Mouse (Mus musculus): ENCODE data around the gene Zcchc17. TPM values are rescaled to one million over a fixed set of nuclear protein-coding genes. Genes with fewer than 3 reads are reported as not detected.

Zcchc17 gene
- polyA plus RNA-seq, 1 experiment from 2014 or later = 47.9 TPM

DNA sequence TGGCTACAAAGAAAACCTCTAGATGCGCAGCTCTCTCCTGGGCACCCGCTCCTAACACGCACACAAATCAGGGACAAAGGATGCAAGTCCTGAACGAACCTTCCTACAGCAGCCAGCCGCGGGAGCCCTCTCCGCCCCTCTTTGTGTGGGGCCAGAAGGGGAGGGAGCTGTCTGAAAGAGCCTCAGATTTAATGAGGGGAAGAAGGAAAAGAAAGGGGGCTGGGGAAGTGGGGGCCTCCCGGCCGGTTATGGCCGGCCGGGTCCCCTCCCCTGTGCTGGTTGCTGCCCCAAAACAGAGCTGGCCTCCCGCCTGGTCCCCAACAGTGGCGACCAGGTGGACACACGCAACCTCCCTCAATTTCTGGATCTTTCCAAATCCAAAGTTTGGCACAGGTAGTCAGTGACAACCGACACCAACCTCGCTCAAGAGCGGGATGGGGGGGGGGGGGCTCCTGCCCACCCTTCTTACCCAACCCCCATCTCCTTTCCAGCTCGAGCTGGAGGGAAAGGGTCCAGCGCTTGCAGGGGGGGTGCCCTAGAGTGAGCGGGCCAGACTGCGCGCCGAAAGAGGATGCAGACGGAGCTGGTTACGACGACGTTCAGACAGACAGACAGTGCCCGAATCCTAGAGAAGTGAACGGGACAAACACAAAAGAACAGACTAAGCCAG lies 85.3 kb downstream of the Zcchc17 start:
- Histone ChIP-seq H3K4me3 (ENCODE audit: control insufficient read depth in 1 of 2, insufficient read depth in 1 of 2, low read depth in 1 of 2, low read length in 2 of 2) (peak overlapping the region; percentile 57), H3K27me3 (ENCODE audit: control insufficient read depth, insufficient read depth, low read length) (peaks cover 84% of the 10 kb centered on the region), H3K27ac (replicated peaks in 1 of 2; ENCODE audit: control insufficient read depth in 1 of 2, insufficient read depth in 1 of 2, low read depth in 2 of 2, low read length in 2 of 2) (peak overlapping the region; percentile 47 to 50; a peak in 3 of 4 replicates), H3K9me3 (ENCODE audit: control insufficient read depth, low read length) (no peaks in the 10 kb centered on the region), H3K9ac (ENCODE audit: low read length) (peak overlapping the region; percentile 68), H3K36me3 (ENCODE audit: control insufficient read depth, insufficient read depth, low read length) (no peaks in the 10 kb centered on the region), H3K4me2 (ENCODE audit: low read length) (peak overlapping the region; percentile 95), H3K4me1 (ENCODE audit: control insufficient read depth in 2 of 2, insufficient read depth in 2 of 2, low read length in 2 of 2) (peaks cover 12 to 19% of the 10 kb centered on the region in 2 experiments; a peak in 3 of 4 replicates)
- 3% methylated on average over 29 of the region's 29 CpGs for WGBS
- ATAC-seq (ENCODE audit: insufficient number of reproducible peaks, insufficient read depth, low FRiP score, low read depth) = no peak; the same call in 1 of the 2 replicates

DNA sequence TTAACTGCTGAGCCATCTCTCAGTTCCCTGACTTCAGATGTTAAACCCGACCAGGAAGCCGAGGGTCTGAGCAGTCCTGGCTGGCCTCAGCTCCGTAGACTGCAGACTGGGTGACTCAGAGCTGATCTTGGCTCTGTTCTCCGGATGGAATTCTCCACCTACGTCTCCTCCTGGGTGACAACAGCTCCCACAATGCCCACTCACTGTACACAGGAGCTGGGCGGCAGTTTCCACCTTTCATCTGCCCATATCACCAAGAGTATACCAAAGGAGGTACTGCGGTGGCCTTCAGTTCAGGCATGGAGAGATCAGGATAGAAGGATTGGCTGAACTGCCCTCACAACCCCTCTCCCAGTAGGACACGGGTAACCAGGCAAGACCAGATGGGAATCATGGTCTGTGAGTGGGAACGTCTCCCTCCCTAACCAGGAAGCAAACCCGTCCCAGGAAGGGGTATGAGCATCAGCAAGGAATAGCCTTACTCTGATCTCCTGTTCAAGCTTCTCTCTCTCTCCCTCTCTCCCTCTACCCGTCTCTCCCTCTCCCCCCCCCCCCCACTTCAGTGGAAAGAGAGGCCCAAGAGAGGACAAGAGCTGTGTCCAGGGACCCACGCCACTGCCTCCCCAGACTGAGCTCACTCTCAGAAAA lies 85.9 kb downstream of the Zcchc17 start:
- peaks cover 78% of the 10 kb centered on the region for H3K27me3 ChIP-seq (ENCODE audit: control insufficient read depth, insufficient read depth, low read length)
- H3K9me3 ChIP-seq (ENCODE audit: control insufficient read depth, low read length) = no peaks in the 10 kb centered on the region
- ATAC-seq (ENCODE audit: insufficient number of reproducible peaks, insufficient read depth, low FRiP score, low read depth) = no peak; the same call in 1 of the 2 replicates
- peak overlapping the region; percentile 95 for H3K4me2 ChIP-seq (ENCODE audit: low read length)
- no peaks in the 10 kb centered on the region for H3K36me3 ChIP-seq (ENCODE audit: control insufficient read depth, insufficient read depth, low read length)
- H3K27ac ChIP-seq (replicated peaks in 1 of 2; ENCODE audit: control insufficient read depth in 1 of 2, insufficient read depth in 1 of 2, low read depth in 2 of 2, low read length in 2 of 2) = peak overlapping the region; percentile 47 to 50; a peak in 3 of 4 replicates
- WGBS = 10% methylated on average over 11 of the region's 12 CpGs
- H3K4me1 ChIP-seq (ENCODE audit: control insufficient read depth in 2 of 2, insufficient read depth in 2 of 2, low read length in 2 of 2) = peaks cover 12 to 19% of the 10 kb centered on the region in 2 experiments; a peak in 3 of 4 replicates
- H3K4me3 ChIP-seq (ENCODE audit: control insufficient read depth in 1 of 2, insufficient read depth in 1 of 2, low read depth in 1 of 2, low read length in 2 of 2) = peak overlapping the region; percentile 57
- H3K9ac ChIP-seq (ENCODE audit: low read length) = peak overlapping the region; percentile 68

DNA sequence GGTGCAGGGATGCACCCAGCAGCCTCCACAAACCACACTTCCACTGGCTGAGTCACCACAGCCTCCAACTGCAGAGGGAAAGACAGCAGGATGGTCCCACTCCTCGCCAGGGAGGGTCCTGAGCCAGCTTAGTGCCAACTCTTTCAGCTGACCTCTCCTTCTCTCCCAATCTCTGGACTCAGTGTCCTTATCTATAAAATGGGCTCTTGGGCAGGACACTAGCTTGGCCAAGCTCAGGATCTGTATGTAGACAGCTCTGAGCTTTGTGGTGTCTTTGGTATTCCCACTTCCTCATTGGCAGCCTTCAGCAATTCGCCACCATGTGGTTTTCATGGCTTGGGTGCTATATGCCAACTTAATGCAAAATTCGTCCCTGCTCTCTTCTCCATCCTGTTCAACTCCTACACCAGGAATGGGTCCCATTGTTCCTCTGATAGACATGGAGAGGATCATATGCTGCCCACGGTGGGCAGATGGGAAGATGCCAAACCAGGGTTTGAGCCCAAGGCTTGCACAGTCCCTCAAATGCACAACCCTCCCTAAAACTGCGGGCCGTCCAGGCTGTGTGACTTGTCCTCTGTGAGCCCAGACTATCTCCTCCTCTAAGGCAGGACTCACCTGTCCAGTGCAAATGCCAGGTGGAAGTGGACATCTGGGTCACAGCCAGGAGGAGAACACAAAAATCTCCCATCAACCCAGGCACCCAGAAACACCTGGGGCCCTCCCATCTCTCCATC lies 89.0 kb downstream of the Zcchc17 start:
- no peaks in the 10 kb centered on the region for H3K36me3 ChIP-seq (ENCODE audit: control insufficient read depth, insufficient read depth, low read length)
- H3K4me2 ChIP-seq (ENCODE audit: low read length) = no peak overlapping the region
- ATAC-seq (ENCODE audit: insufficient number of reproducible peaks, insufficient read depth, low FRiP score, low read depth) = no peak
- 79% methylated on average over 6 of the region's 6 CpGs for WGBS
- H3K9ac ChIP-seq (ENCODE audit: low read length) = no peak overlapping the region
- H3K27me3 ChIP-seq (ENCODE audit: control insufficient read depth, insufficient read depth, low read length) = peaks cover 49% of the 10 kb centered on the region
- no peak overlapping the region for H3K27ac ChIP-seq (replicated peaks in 1 of 2; ENCODE audit: control insufficient read depth in 1 of 2, insufficient read depth in 1 of 2, low read depth in 2 of 2, low read length in 2 of 2)
- H3K4me3 ChIP-seq (ENCODE audit: control insufficient read depth in 1 of 2, insufficient read depth in 1 of 2, low read depth in 1 of 2, low read length in 2 of 2) = no peak overlapping the region
- no peaks in the 10 kb centered on the region for H3K9me3 ChIP-seq (ENCODE audit: control insufficient read depth, low read length)
- H3K4me1 ChIP-seq (ENCODE audit: control insufficient read depth in 2 of 2, insufficient read depth in 2 of 2, low read length in 2 of 2) = peaks cover 16 to 19% of the 10 kb centered on the region in 2 experiments

DNA sequence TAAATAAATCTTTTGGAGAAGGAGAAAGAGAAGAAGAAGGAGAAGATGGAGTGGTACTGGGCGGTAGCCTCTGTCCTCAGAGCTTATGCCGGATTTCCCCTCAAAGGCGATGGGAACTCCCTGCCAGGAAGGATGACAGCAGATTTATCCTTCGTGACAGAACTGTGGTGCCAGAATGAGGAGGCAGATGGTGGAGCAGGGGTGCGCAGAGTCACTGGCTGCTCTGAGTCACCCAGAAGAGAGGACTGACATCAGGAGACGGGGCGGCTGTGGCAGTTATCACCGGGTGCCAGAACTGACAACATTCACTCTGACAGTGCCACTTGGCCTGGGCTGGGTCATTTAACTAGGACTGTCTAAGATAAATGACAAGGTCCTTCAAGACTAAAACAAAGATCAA lies 89.7 kb downstream of the Zcchc17 start:
- no peak overlapping the region for H3K4me3 ChIP-seq (ENCODE audit: control insufficient read depth in 1 of 2, insufficient read depth in 1 of 2, low read depth in 1 of 2, low read length in 2 of 2)
- peaks cover 45% of the 10 kb centered on the region for H3K27me3 ChIP-seq (ENCODE audit: control insufficient read depth, insufficient read depth, low read length)
- no peak for ATAC-seq (ENCODE audit: insufficient number of reproducible peaks, insufficient read depth, low FRiP score, low read depth)
- peaks cover 16% of the 10 kb centered on the region in 2 experiments for H3K4me1 ChIP-seq (ENCODE audit: control insufficient read depth in 2 of 2, insufficient read depth in 2 of 2, low read length in 2 of 2)
- H3K9ac ChIP-seq (ENCODE audit: low read length) = no peak overlapping the region
- 58% methylated on average over 8 of the region's 8 CpGs for WGBS
- no peaks in the 10 kb centered on the region for H3K36me3 ChIP-seq (ENCODE audit: control insufficient read depth, insufficient read depth, low read length)
- H3K9me3 ChIP-seq (ENCODE audit: control insufficient read depth, low read length) = no peaks in the 10 kb centered on the region
- H3K4me2 ChIP-seq (ENCODE audit: low read length) = no peak overlapping the region
- no peak overlapping the region for H3K27ac ChIP-seq (replicated peaks in 1 of 2; ENCODE audit: control insufficient read depth in 1 of 2, insufficient read depth in 1 of 2, low read depth in 2 of 2, low read length in 2 of 2)

DNA sequence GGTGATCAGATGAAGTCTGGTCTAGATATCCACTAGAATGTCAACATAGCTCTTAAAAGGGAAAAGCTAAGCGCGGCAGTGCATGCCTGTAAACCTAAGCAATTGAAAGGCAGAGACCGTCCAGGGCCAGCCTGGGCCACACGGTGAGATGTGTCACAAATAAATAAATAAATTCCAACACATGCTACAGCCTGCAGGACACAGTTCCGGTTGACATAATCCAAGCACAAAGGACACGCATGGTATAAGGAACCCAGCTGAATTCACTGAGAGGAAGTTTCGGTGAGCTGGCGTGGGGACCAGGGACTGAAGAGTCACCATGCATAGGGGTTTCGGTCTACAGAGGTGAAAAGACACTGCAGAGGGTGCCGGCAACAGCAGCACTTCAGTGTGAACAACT lies 91.0 kb downstream of the Zcchc17 start:
- no peaks in the 10 kb centered on the region for H3K36me3 ChIP-seq (ENCODE audit: control insufficient read depth, insufficient read depth, low read length)
- H3K4me1 ChIP-seq (ENCODE audit: control insufficient read depth in 2 of 2, insufficient read depth in 2 of 2, low read length in 2 of 2) = peaks cover 5 to 7% of the 10 kb centered on the region in 2 experiments; a peak in 3 of 4 replicates
- H3K9ac ChIP-seq (ENCODE audit: low read length) = no peak overlapping the region
- H3K9me3 ChIP-seq (ENCODE audit: control insufficient read depth, low read length) = no peaks in the 10 kb centered on the region
- H3K27me3 ChIP-seq (ENCODE audit: control insufficient read depth, insufficient read depth, low read length) = peaks cover 42% of the 10 kb centered on the region
- 84% methylated on average over 10 of the region's 10 CpGs for WGBS
- H3K27ac ChIP-seq (replicated peaks in 1 of 2; ENCODE audit: control insufficient read depth in 1 of 2, insufficient read depth in 1 of 2, low read depth in 2 of 2, low read length in 2 of 2) = no peak overlapping the region
- H3K4me3 ChIP-seq (ENCODE audit: control insufficient read depth in 1 of 2, insufficient read depth in 1 of 2, low read depth in 1 of 2, low read length in 2 of 2) = no peak overlapping the region
- no peak overlapping the region for H3K4me2 ChIP-seq (ENCODE audit: low read length)
- no peak for ATAC-seq (ENCODE audit: insufficient number of reproducible peaks, insufficient read depth, low FRiP score, low read depth)

DNA sequence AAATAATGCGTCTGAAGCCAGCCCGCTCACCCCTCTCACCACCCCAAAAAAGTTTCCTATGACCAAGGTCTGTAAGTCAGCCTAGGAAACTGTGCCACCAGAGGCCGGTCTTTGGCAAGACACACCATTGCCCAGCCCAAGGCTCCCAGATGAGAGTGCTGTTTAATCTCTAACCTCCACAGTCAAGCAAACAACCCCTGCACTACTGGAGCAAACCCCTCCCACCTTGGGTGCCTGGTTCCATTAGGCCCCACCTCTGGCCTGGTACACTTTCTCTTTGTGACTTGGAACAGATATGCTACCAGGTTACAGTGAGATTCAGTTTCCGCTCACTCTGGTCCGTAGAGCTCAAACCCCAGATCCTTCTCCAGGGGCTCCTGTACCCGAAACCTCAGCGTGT lies 92.7 kb downstream of the Zcchc17 start:
- Histone ChIP-seq H3K4me2 (ENCODE audit: low read length) (no peak overlapping the region), H3K9me3 (ENCODE audit: control insufficient read depth, low read length) (no peaks in the 10 kb centered on the region), H3K9ac (ENCODE audit: low read length) (no peak overlapping the region), H3K4me3 (ENCODE audit: control insufficient read depth in 1 of 2, insufficient read depth in 1 of 2, low read depth in 1 of 2, low read length in 2 of 2) (no peak overlapping the region), H3K27me3 (ENCODE audit: control insufficient read depth, insufficient read depth, low read length) (peaks cover 26% of the 10 kb centered on the region), H3K36me3 (ENCODE audit: control insufficient read depth, insufficient read depth, low read length) (no peaks in the 10 kb centered on the region), H3K4me1 (ENCODE audit: control insufficient read depth in 2 of 2, insufficient read depth in 2 of 2, low read length in 2 of 2) (peaks cover 0 to 4% of the 10 kb centered on the region in 2 experiments; a peak in 1 of 4 replicates), H3K27ac (replicated peaks in 1 of 2; ENCODE audit: control insufficient read depth in 1 of 2, insufficient read depth in 1 of 2, low read depth in 2 of 2, low read length in 2 of 2) (no peak overlapping the region)
- 82% methylated on average over 7 of the region's 7 CpGs for WGBS
- ATAC-seq (ENCODE audit: insufficient number of reproducible peaks, insufficient read depth, low FRiP score, low read depth) = no peak

DNA sequence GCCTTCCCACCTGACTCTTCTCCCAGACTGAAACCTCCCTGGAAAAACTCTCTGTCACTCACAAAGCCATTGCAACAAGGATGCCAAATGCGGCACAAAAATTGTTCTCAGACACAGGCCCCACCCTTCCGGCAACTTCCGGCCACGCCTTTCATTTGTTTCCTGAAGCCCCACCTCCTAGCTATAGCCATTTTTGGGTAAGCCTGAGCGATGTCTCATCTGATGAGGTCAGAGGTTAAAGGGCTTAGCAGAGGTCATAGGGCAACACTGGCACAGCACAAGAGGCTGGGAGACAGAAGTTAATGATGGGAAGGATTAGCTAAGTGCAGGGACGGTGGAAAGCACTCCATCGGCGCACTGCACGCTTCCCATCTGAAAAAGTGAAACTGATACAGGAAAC lies 93.1 kb downstream of the Zcchc17 start:
- Histone ChIP-seq H3K9me3 (ENCODE audit: control insufficient read depth, low read length) (no peaks in the 10 kb centered on the region), H3K36me3 (ENCODE audit: control insufficient read depth, insufficient read depth, low read length) (no peaks in the 10 kb centered on the region), H3K4me1 (ENCODE audit: control insufficient read depth in 2 of 2, insufficient read depth in 2 of 2, low read length in 2 of 2) (peaks cover 0 to 4% of the 10 kb centered on the region in 2 experiments; a peak in 1 of 4 replicates), H3K9ac (ENCODE audit: low read length) (no peak overlapping the region), H3K27me3 (ENCODE audit: control insufficient read depth, insufficient read depth, low read length) (peaks cover 22% of the 10 kb centered on the region), H3K4me3 (ENCODE audit: control insufficient read depth in 1 of 2, insufficient read depth in 1 of 2, low read depth in 1 of 2, low read length in 2 of 2) (no peak overlapping the region), H3K27ac (replicated peaks in 1 of 2; ENCODE audit: control insufficient read depth in 1 of 2, insufficient read depth in 1 of 2, low read depth in 2 of 2, low read length in 2 of 2) (no peak overlapping the region), H3K4me2 (ENCODE audit: low read length) (no peak overlapping the region)
- WGBS = 67% methylated on average over 9 of the region's 9 CpGs
- no peak for ATAC-seq (ENCODE audit: insufficient number of reproducible peaks, insufficient read depth, low FRiP score, low read depth)

Data from heart, embryonic 14.5 days (tissue).